8 mouse cellular contexts compared by ENCODE assay signal in genomic region chr8:70211726-70212111, GRCm38 (mm10). TPM values are rescaled to one million over a fixed set of nuclear protein-coding genes. Genes with fewer than 3 reads are reported as not detected.
DNase-seq lines count a peak whose midpoint lies in the region; ATAC-seq and TF ChIP-seq lines count a peak whose summit lies in the region.

No protein-coding gene starts in this region.

- no peaks in the 10 kb centered on the region for H3K4me1 ChIP-seq in lung, embryonic 14.5 days (ENCODE audit: insufficient read depth)
- H3K4me1 ChIP-seq in forebrain, embryonic 12.5 days, result peaks cover 6% of the 10 kb centered on the region
- no peaks in the 10 kb centered on the region for H3K4me1 ChIP-seq in limb, embryonic 14.5 days (ENCODE audit: control insufficient read depth, insufficient read depth, low read length)
- H3K4me1 ChIP-seq in olfactory bulb, adult 2 months (ENCODE audit: control insufficient read depth, insufficient read depth, low read length), result peaks cover 7% of the 10 kb centered on the region

- peak overlapping the region; percentile 53 for H3K9ac ChIP-seq in lung, embryonic 14.5 days
- H3K9ac ChIP-seq in forebrain, embryonic 12.5 days, result peak overlapping the region; percentile 30
- peak overlapping the region; percentile 62 for H3K9ac ChIP-seq in limb, embryonic 14.5 days (ENCODE audit: low read depth, low read length, severe bottlenecking)

- no peak for TF ChIP-seq CTCF in lung, embryonic 14.5 days (IDR thresholded peaks at IDR 0.05; ENCODE audit: low read depth)
- TF ChIP-seq CTCF in olfactory bulb, adult 2 months (IDR thresholded peaks at IDR 0.05; ENCODE audit: insufficient read depth, low read depth, low read length), result no peak

- 0 out of 2 replicates have a peak overlapping the region, but pooled peaks have one; percentile 31 for H3K27ac ChIP-seq in lung, embryonic 14.5 days (ENCODE audit: low read depth)
- no peak overlapping the region for H3K27ac ChIP-seq in forebrain, embryonic 12.5 days
- no peak overlapping the region for H3K27ac ChIP-seq in limb, embryonic 14.5 days (replicated peaks; ENCODE audit: low read depth, low read length)
- H3K27ac ChIP-seq in olfactory bulb, adult 2 months (ENCODE audit: insufficient read depth, low read depth, low read length), result no peak overlapping the region; the same call in 1 of the 2 replicates

- H3K27me3 ChIP-seq in lung, embryonic 14.5 days (ENCODE audit: insufficient read depth, low read length), result no peaks in the 10 kb centered on the region
- H3K27me3 ChIP-seq in forebrain, embryonic 12.5 days, result peaks cover 41% of the 10 kb centered on the region
- H3K27me3 ChIP-seq in limb, embryonic 14.5 days (ENCODE audit: control insufficient read depth, insufficient read depth, low read length), result no peaks in the 10 kb centered on the region

- H3K36me3 ChIP-seq in lung, embryonic 14.5 days (ENCODE audit: insufficient read depth), result no peaks in the 10 kb centered on the region
- no peaks in the 10 kb centered on the region for H3K36me3 ChIP-seq in forebrain, embryonic 12.5 days (replicated peaks)
- no peaks in the 10 kb centered on the region for H3K36me3 ChIP-seq in limb, embryonic 14.5 days (ENCODE audit: control insufficient read depth, insufficient read depth, low read length)

- TF ChIP-seq POLR2A in limb, embryonic 14.5 days (IDR thresholded peaks at IDR 0.05; ENCODE audit: borderline replicate concordance, extremely low read depth, insufficient read depth, insufficient read length), result no peak
- TF ChIP-seq POLR2A in olfactory bulb, adult 2 months (IDR thresholded peaks at IDR 0.05; ENCODE audit: insufficient read depth, low read depth, low read length), result no peak

- DNase-seq in adrenal gland, postnatal 10 days, result peak; percentile 60
- no peak for DNase-seq in adrenal gland, adult (ENCODE audit: inconsistent age in 2 of 2, low spot score in 1 of 2)
- DNase-seq in lung, embryonic 14.5 days, result no peak
- DNase-seq in lung, postnatal 25 days (ENCODE audit: low spot score), result no peak
- DNase-seq in limb, embryonic 14.5 days (ENCODE audit: low spot score), result no peak
- no peak for DNase-seq in layer of hippocampus, adult 9-10 months (ENCODE audit: low spot score)

- H3K4me3 ChIP-seq in lung, embryonic 14.5 days (ENCODE audit: low read depth, low read length), result peak overlapping the region; percentile 58
- peak overlapping the region; percentile 57 for H3K4me3 ChIP-seq in forebrain, embryonic 12.5 days (replicated peaks)
- H3K4me3 ChIP-seq in limb, embryonic 14.5 days (replicated peaks; ENCODE audit: low read length), result peak overlapping the region; percentile 75
- H3K4me3 ChIP-seq in olfactory bulb, adult 2 months (ENCODE audit: insufficient read depth, low read depth, low read length), result peak overlapping the region; percentile 73

- WGBS in lung, embryonic 14.5 days, result 2% methylated on average over 31 of the region's 31 CpGs
- WGBS in forebrain, embryonic 12.5 days, result 3% methylated on average over 31 of the region's 31 CpGs
- whole genome bisulfite sequencing in limb, embryonic 14.5 days, result 3% methylated on average over 22 of the region's 31 CpGs
- under 1% methylated on average over 31 of the region's 31 CpGs for WGBS in olfactory bulb, adult 2 months

- no peaks in the 10 kb centered on the region for H3K9me3 ChIP-seq in lung, embryonic 14.5 days (ENCODE audit: low read depth, low read length)
- no peaks in the 10 kb centered on the region for H3K9me3 ChIP-seq in forebrain, embryonic 12.5 days
- H3K9me3 ChIP-seq in limb, embryonic 14.5 days (ENCODE audit: control insufficient read depth, low read length), result no peaks in the 10 kb centered on the region

- no peak for ATAC-seq in lung, embryonic 14.5 days (ENCODE audit: insufficient read depth)
- no peak; the same call in 1 of the 2 replicates for ATAC-seq in forebrain, embryonic 12.5 days (ENCODE audit: low FRiP score)
- no peak for ATAC-seq in limb, embryonic 14.5 days (ENCODE audit: low FRiP score, low read depth)

- peak overlapping the region; percentile 91 for H3K4me2 ChIP-seq in lung, embryonic 14.5 days
- H3K4me2 ChIP-seq in forebrain, embryonic 12.5 days, result peak overlapping the region; percentile 94
- peak overlapping the region; percentile 98 for H3K4me2 ChIP-seq in limb, embryonic 14.5 days (replicated peaks; ENCODE audit: low read depth, low read length, severe bottlenecking)

RNA-seq across cellular contexts. Expression of gene Slc25a42, which starts 0.4 kb away (rescaled TPM):
- 100 to 1,000 TPM; 124 to 184 TPM for total RNA-seq in adrenal gland, postnatal 10 days (2021)
- 2.9 and 3.2 TPM in 2 replicates for polyA plus RNA-seq in lung, embryonic 14.5 days (2014; fragmentation: Nextera tagmentation; extraction: Ambion mirVana)
- polyA plus RNA-seq in forebrain, embryonic 12.5 days (2016; fragmentation: Nextera tagmentation; extraction: Ambion mirVana), result 3.4 and 3.6 TPM in 2 replicates
- 23.6 and 27.9 TPM in 2 replicates for polyA plus RNA-seq in limb, embryonic 14.5 days (2012; rRNA removed)
- polyA plus RNA-seq in limb, embryonic 14.5 days (2014; fragmentation: Nextera tagmentation; extraction: Ambion mirVana), result 3.6 and 4.1 TPM in 2 replicates
- polyA plus RNA-seq in olfactory bulb, adult 2 months (2012; ENCODE audit: insufficient read depth, insufficient read length, low replicate concordance, missing spikeins), result not detected in 2 replicates

RNA-seq across cellular contexts. Expression of gene Sugp2, which starts 22.3 kb away (rescaled TPM):
- 10 to 100 TPM; 28.9 to 48.5 TPM for total RNA-seq in adrenal gland, postnatal 10 days (2021)
- 33.4 and 33.5 TPM in 2 replicates for polyA plus RNA-seq in lung, embryonic 14.5 days (2014; fragmentation: Nextera tagmentation; extraction: Ambion mirVana)
- polyA plus RNA-seq in forebrain, embryonic 12.5 days (2016; fragmentation: Nextera tagmentation; extraction: Ambion mirVana), result 82.9 and 92.5 TPM in 2 replicates
- 78.7 and 84.4 TPM in 2 replicates for polyA plus RNA-seq in limb, embryonic 14.5 days (2012; rRNA removed)
- 30.6 and 33.8 TPM in 2 replicates for polyA plus RNA-seq in limb, embryonic 14.5 days (2014; fragmentation: Nextera tagmentation; extraction: Ambion mirVana)
- not detected in 2 replicates for polyA plus RNA-seq in olfactory bulb, adult 2 months (2012; ENCODE audit: insufficient read depth, insufficient read length, low replicate concordance, missing spikeins)

RNA-seq across cellular contexts. Expression of gene Armc6, which starts 22.5 kb away (rescaled TPM):
- 10 to 100 TPM; 11.2 to 13.2 TPM for total RNA-seq in adrenal gland, postnatal 10 days (2021)
- polyA plus RNA-seq in lung, embryonic 14.5 days (2014; fragmentation: Nextera tagmentation; extraction: Ambion mirVana), result 27.8 and 28.6 TPM in 2 replicates
- 35.8 and 38.0 TPM in 2 replicates for polyA plus RNA-seq in forebrain, embryonic 12.5 days (2016; fragmentation: Nextera tagmentation; extraction: Ambion mirVana)
- 35.0 and 42.3 TPM in 2 replicates for polyA plus RNA-seq in limb, embryonic 14.5 days (2012; rRNA removed)
- polyA plus RNA-seq in limb, embryonic 14.5 days (2014; fragmentation: Nextera tagmentation; extraction: Ambion mirVana), result 22.8 and 26.8 TPM in 2 replicates
- polyA plus RNA-seq in olfactory bulb, adult 2 months (2012; ENCODE audit: insufficient read depth, insufficient read length, low replicate concordance, missing spikeins), result not detected in 2 replicates

RNA-seq across cellular contexts. Expression of gene Tmem161a, which starts 39.6 kb away (rescaled TPM):
- total RNA-seq in adrenal gland, postnatal 10 days (2021), result 10 to 100 TPM; 43.1 to 47.0 TPM
- polyA plus RNA-seq in lung, embryonic 14.5 days (2014; fragmentation: Nextera tagmentation; extraction: Ambion mirVana), result 49.1 and 50.5 TPM in 2 replicates
- 48.7 and 53.8 TPM in 2 replicates for polyA plus RNA-seq in forebrain, embryonic 12.5 days (2016; fragmentation: Nextera tagmentation; extraction: Ambion mirVana)
- 151 and 303 TPM in 2 replicates for polyA plus RNA-seq in limb, embryonic 14.5 days (2012; rRNA removed)
- polyA plus RNA-seq in limb, embryonic 14.5 days (2014; fragmentation: Nextera tagmentation; extraction: Ambion mirVana), result 49.9 and 54.9 TPM in 2 replicates
- not detected in 2 replicates for polyA plus RNA-seq in olfactory bulb, adult 2 months (2012; ENCODE audit: insufficient read depth, insufficient read length, low replicate concordance, missing spikeins)

Comparison
In these comparisons a context has a peak if more than half of its experiments do, and no peak if none do; other contexts are left out.
1. RNA of gene Armc6, which starts 22.5 kb away (polyA plus RNA-seq): 35.8 to 38.0 TPM in forebrain, embryonic 12.5 days, 22.8 to 42.3 TPM in limb, embryonic 14.5 days and 27.8 to 28.6 TPM in lung, embryonic 14.5 days; not detected in olfactory bulb, adult 2 months; every median in the first group is over 10 times any median in the second.
2. Peak in every context shown above with its lines, with median percentiles within 50 percentile points of each other: H3K4me2 ChIP-seq, H3K4me3 ChIP-seq and H3K9ac ChIP-seq.